Mouse (Mus musculus): ENCODE results near the gene Iqcf5. TPM values are rescaled to one million over a fixed set of nuclear protein-coding genes. Genes with fewer than 3 reads are reported as not detected.
"Not testable (repeated sequence)": the region's sequence is repeated elsewhere in the genome, so short reads cannot be mapped to it uniquely, and the experiment has no call there.

Iqcf5 gene
- polyA plus RNA-seq, 1 experiment from 2014 or later = not detected

- Histone ChIP-seq H3K27me3 (no peaks in the 10 kb centered on the region), H3K4me3 (no peak overlapping the region), H3K9ac (no peak overlapping the region), H3K9me3 (no peaks in the 10 kb centered on the region), H3K4me2 (replicated peaks) (no peak overlapping the region), H3K4me1 (peaks cover 6% of the 10 kb centered on the region), H3K27ac (no peak overlapping the region), H3K36me3 (peaks cover 57% of the 10 kb centered on the region)
- ATAC-seq (ENCODE audit: insufficient number of reproducible peaks, insufficient read depth, low FRiP score, low TSS enrichment) = no peak
- WGBS = 88% methylated on average over 17 of the region's 17 CpGs
Observed at GRCm38 (mm10) chr9:106482578-106483115, 31.7 kb upstream of the Iqcf5 start.

DNA sequence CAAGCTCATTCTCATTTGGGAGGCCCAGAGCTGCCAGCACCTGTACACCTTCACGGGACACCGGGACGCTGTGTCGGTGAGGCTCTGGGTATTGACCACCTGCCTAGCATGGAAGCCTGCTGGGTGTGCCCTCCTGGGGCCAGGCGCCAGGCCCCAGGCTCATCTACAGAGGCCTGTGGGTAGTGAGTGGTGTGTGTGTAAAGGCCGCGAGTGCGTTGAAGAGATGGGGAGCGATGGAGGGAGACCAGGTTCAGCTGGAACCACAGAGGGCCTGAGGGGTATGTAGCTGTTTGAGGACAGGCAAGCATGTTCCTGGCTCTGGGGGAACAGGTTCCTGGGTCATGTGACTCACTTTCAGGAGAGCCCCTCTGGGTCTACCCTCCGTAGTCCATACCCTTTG is 31.2 kb upstream of the Iqcf5 start:
- Histone ChIP-seq H3K27me3 (no peaks in the 10 kb centered on the region), H3K9me3 (no peaks in the 10 kb centered on the region), H3K36me3 (peaks cover 57% of the 10 kb centered on the region), H3K4me1 (peaks cover 2% of the 10 kb centered on the region), H3K9ac (no peak overlapping the region), H3K27ac (no peak overlapping the region), H3K4me3 (no peak overlapping the region), H3K4me2 (replicated peaks) (no peak overlapping the region)
- WGBS = 97% methylated on average over 10 of the region's 10 CpGs
- ATAC-seq (ENCODE audit: insufficient number of reproducible peaks, insufficient read depth, low FRiP score, low TSS enrichment) = no peak

- Histone ChIP-seq H3K4me1 (no peaks in the 10 kb centered on the region), H3K9ac (no peak overlapping the region), H3K4me3 (no peak overlapping the region), H3K4me2 (replicated peaks) (no peak overlapping the region), H3K27me3 (no peaks in the 10 kb centered on the region), H3K36me3 (peaks cover 57% of the 10 kb centered on the region), H3K9me3 (no peaks in the 10 kb centered on the region), H3K27ac (no peak overlapping the region)
- ATAC-seq (ENCODE audit: insufficient number of reproducible peaks, insufficient read depth, low FRiP score, low TSS enrichment) = no peak
- 91% methylated on average over 17 of the region's 17 CpGs for WGBS
Observed at GRCm38 (mm10) chr9:106483606-106484005, 30.8 kb upstream of the Iqcf5 start.

GRCm38 (mm10) chr9:106485076-106485475 is 29.3 kb upstream of the Iqcf5 start:
- ATAC-seq (ENCODE audit: insufficient number of reproducible peaks, insufficient read depth, low FRiP score, low TSS enrichment) = no peak
- H3K4me3 ChIP-seq = no peak overlapping the region
- H3K4me2 ChIP-seq (replicated peaks) = no peak overlapping the region
- H3K4me1 ChIP-seq = no peaks in the 10 kb centered on the region
- no peak overlapping the region for H3K27ac ChIP-seq
- no peak overlapping the region for H3K9ac ChIP-seq
- no peaks in the 10 kb centered on the region for H3K9me3 ChIP-seq
- H3K27me3 ChIP-seq = no peaks in the 10 kb centered on the region
- WGBS = 85% methylated on average over 10 of the region's 10 CpGs
- peaks cover 57% of the 10 kb centered on the region for H3K36me3 ChIP-seq

DNA sequence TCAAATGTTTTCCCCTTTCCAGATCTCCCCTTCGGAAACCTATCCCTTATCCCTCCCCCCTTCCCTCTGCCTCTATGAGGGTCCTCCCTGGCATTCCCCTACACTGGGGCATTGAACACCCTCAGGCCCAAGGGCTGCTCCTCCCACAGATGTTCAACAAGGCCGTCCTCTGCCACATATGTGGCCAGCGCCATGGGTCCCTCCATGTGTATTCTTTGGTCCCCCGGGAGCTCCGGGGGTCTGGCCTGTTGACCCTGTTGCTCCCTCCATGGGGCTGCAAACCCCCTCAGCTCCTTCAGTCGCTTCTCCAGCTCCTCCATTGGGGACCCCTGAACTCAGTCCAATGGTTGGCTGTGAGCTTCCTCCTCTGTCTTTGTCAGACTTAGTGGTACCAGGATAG is 26.8 kb upstream of the Iqcf5 start:
- H3K4me1 ChIP-seq; H3K4me3 ChIP-seq; H3K4me2 ChIP-seq (replicated peaks); H3K27ac ChIP-seq; H3K9ac ChIP-seq; H3K27me3 ChIP-seq; H3K9me3 ChIP-seq; ATAC-seq (ENCODE audit: insufficient number of reproducible peaks, insufficient read depth, low FRiP score, low TSS enrichment): not testable (repeated sequence)
- peaks cover 36% of the 10 kb centered on the region for H3K36me3 ChIP-seq
- 80% methylated on average over 6 of the region's 6 CpGs for WGBS

GRCm38 (mm10) chr9:106499667-106500066 is 14.7 kb upstream of the Iqcf5 start, which contains the start of gene Iqcf1:
TSS of gene Iqcf1 (plus strand) at chr9:106499967.
- no peaks in the 10 kb centered on the region for H3K36me3 ChIP-seq
- H3K27me3 ChIP-seq = no peaks in the 10 kb centered on the region
- no peak within 1 kb of the TSS for H3K4me3 ChIP-seq
- no peak within 1 kb of the TSS for H3K4me2 ChIP-seq (replicated peaks)
- no peaks in the 10 kb centered on the region for H3K4me1 ChIP-seq
- ATAC-seq (ENCODE audit: insufficient number of reproducible peaks, insufficient read depth, low FRiP score, low TSS enrichment) = no peak
- H3K27ac ChIP-seq = no peak within 1 kb of the TSS
- H3K9ac ChIP-seq = no peak within 1 kb of the TSS
- WGBS = 83% methylated on average over 6 of the region's 6 CpGs
- no peaks in the 10 kb centered on the region for H3K9me3 ChIP-seq

DNA sequence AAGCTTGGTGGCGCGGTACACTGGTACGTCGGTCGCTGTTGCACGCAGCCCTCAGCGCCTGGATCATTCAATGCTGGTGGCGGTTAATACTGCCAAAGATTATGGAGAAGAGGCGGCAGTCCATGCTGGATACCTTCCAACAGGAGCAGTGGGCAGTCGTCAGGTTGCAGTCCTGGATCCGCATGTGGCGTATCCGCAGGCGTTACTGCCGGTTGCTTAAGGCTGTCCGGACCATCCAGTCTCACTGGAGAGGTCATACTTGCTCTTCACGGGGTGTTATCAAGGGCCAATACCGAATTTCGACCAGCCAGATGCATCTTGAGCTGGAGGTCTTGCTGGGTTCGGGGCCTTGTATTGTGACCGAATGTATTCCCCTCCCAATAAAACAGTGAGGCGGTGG is 12.5 kb upstream of the Iqcf5 start:
- no peaks in the 10 kb centered on the region for H3K36me3 ChIP-seq
- H3K4me2 ChIP-seq (replicated peaks) = no peak overlapping the region
- no peak for ATAC-seq (ENCODE audit: insufficient number of reproducible peaks, insufficient read depth, low FRiP score, low TSS enrichment)
- H3K9me3 ChIP-seq = no peaks in the 10 kb centered on the region
- 89% methylated on average over 22 of the region's 22 CpGs for WGBS
- no peaks in the 10 kb centered on the region for H3K27me3 ChIP-seq
- no peak overlapping the region for H3K9ac ChIP-seq
- H3K4me1 ChIP-seq = no peaks in the 10 kb centered on the region
- H3K27ac ChIP-seq = no peak overlapping the region
- H3K4me3 ChIP-seq = no peak overlapping the region

- H3K4me1 ChIP-seq = no peaks in the 10 kb centered on the region
- H3K36me3 ChIP-seq = no peaks in the 10 kb centered on the region
- H3K9ac ChIP-seq = no peak overlapping the region
- H3K27ac ChIP-seq = no peak overlapping the region
- no peak overlapping the region for H3K4me2 ChIP-seq (replicated peaks)
- H3K9me3 ChIP-seq = no peaks in the 10 kb centered on the region
- H3K27me3 ChIP-seq = no peaks in the 10 kb centered on the region
- WGBS = 75% methylated on average over 6 of the region's 6 CpGs
- H3K4me3 ChIP-seq = no peak overlapping the region
- ATAC-seq (ENCODE audit: insufficient number of reproducible peaks, insufficient read depth, low FRiP score, low TSS enrichment) = no peak
Observed at GRCm38 (mm10) chr9:106504246-106504645, 10.1 kb upstream of the Iqcf5 start.

DNA sequence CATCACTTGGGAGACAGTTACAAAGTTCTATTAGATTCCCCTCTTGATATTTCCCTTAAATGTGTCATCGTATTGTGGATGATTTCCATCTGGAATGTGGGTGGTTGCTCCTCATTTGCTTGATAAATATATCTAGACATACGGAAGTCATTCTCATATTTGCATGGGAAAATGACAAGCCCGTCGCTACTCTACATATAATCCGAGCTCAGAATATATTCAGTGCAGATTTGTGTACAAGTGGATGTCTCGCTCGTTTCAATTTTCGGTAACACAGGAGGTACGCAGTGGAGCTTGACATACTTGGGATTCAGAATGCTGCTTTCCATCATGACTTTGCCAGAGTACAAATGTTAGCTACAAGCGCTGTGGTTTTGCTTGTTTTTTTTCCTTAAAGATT is 5.0 kb upstream of the Iqcf5 start:
- no peak overlapping the region for H3K4me3 ChIP-seq
- H3K9me3 ChIP-seq = no peaks in the 10 kb centered on the region
- H3K27ac ChIP-seq = no peak overlapping the region
- H3K36me3 ChIP-seq = no peaks in the 10 kb centered on the region
- WGBS = 91% methylated on average over 10 of the region's 10 CpGs
- H3K4me2 ChIP-seq (replicated peaks) = no peak overlapping the region
- no peak for ATAC-seq (ENCODE audit: insufficient number of reproducible peaks, insufficient read depth, low FRiP score, low TSS enrichment)
- H3K27me3 ChIP-seq = no peaks in the 10 kb centered on the region
- no peaks in the 10 kb centered on the region for H3K4me1 ChIP-seq
- no peak overlapping the region for H3K9ac ChIP-seq

- Histone ChIP-seq H3K36me3 (no peaks in the 10 kb centered on the region), H3K9ac (no peak overlapping the region), H3K4me2 (replicated peaks) (no peak overlapping the region), H3K27ac (no peak overlapping the region), H3K4me1 (no peaks in the 10 kb centered on the region), H3K9me3 (no peaks in the 10 kb centered on the region), H3K27me3 (no peaks in the 10 kb centered on the region), H3K4me3 (no peak overlapping the region)
- 63% methylated on average over 13 of the region's 13 CpGs for WGBS
- no peak for ATAC-seq (ENCODE audit: insufficient number of reproducible peaks, insufficient read depth, low FRiP score, low TSS enrichment)
Observed at GRCm38 (mm10) chr9:106512729-106513450, 1.5 kb upstream of the Iqcf5 start.

DNA sequence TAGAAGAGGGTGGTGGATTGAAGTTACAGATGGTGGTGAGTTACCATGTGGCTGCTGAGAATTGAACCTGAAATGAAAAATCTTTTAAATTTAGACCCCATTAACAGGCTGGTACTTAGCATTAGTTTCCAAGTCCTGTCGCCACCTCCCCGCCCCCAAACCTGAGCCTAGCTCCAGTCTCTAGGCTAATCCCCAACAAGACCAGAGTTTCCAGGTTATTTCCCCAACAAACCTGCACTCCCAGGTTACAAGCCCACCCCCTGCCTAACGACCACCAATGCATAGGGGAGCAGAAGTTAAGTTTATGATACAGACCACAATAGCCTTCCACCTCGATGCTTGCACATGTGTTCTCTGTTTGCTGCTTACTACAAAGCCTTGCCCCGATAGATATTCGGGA is 807 bp upstream of the Iqcf5 start:
- H3K9ac ChIP-seq = no peak overlapping the region
- no peak overlapping the region for H3K27ac ChIP-seq
- no peak overlapping the region for H3K4me2 ChIP-seq (replicated peaks)
- H3K9me3 ChIP-seq = no peaks in the 10 kb centered on the region
- no peaks in the 10 kb centered on the region for H3K4me1 ChIP-seq
- WGBS = 76% methylated on average over 6 of the region's 6 CpGs
- ATAC-seq (ENCODE audit: insufficient number of reproducible peaks, insufficient read depth, low FRiP score, low TSS enrichment) = no peak
- no peaks in the 10 kb centered on the region for H3K27me3 ChIP-seq
- no peak overlapping the region for H3K4me3 ChIP-seq
- H3K36me3 ChIP-seq = no peaks in the 10 kb centered on the region

GRCm38 (mm10) chr9:106519433-106519832 is 5.1 kb downstream of the Iqcf5 start:
- Histone ChIP-seq H3K9me3 (no peaks in the 10 kb centered on the region), H3K27me3 (no peaks in the 10 kb centered on the region), H3K4me3 (no peak overlapping the region), H3K4me1 (no peaks in the 10 kb centered on the region), H3K4me2 (replicated peaks) (no peak overlapping the region), H3K36me3 (no peaks in the 10 kb centered on the region), H3K9ac (no peak overlapping the region), H3K27ac (no peak overlapping the region)
- 45% methylated on average over 2 of the region's 2 CpGs for WGBS
- no peak for ATAC-seq (ENCODE audit: insufficient number of reproducible peaks, insufficient read depth, low FRiP score, low TSS enrichment)

Data from embryonic facial prominence, embryonic 12.5 days (tissue).